Mouse (Mus musculus) left cerebral cortex, postnatal 10 days (tissue): ENCODE results near the gene Tcta. TPM values are rescaled to one million over a fixed set of nuclear protein-coding genes. Genes with fewer than 3 reads are reported as not detected.

Source experiments
- DNase-seq, 2 experiments: peaks; one replicate each; pipeline ENCODE4 v3.0.0; 2021 to 2022; ENCODE audit warnings: low spot score in 2 of 2, mixed read lengths in 1 of 2; ENCODE audit errors: extremely low spot score in 1 of 2
- intact Hi-C: fragments of 180-260 bp; cut with DNase I; formaldehyde crosslinking; loops from one replicate; pipeline ENCODE4 v1.15.1; 2025
- total RNA-seq, 2 experiments: library from RNA; stranded (reverse); gene quantifications; 2 replicates each; pipeline ENCODE4 v1.2.3; 2021

Gene Tcta
- 10 to 100 TPM; 58.0 to 59.3 TPM for total RNA-seq

- intact Hi-C loops, result no loop called here
- peak; percentile 98 to 100 for DNase-seq
Measured at GRCm38 (mm10) chr9:108305629-108306520, at the start of gene Tcta, which contains the start of gene Rhoa. Tcta (minus strand) TSS chr9:108306160. Rhoa (plus strand) TSS chr9:108306129.

DNA sequence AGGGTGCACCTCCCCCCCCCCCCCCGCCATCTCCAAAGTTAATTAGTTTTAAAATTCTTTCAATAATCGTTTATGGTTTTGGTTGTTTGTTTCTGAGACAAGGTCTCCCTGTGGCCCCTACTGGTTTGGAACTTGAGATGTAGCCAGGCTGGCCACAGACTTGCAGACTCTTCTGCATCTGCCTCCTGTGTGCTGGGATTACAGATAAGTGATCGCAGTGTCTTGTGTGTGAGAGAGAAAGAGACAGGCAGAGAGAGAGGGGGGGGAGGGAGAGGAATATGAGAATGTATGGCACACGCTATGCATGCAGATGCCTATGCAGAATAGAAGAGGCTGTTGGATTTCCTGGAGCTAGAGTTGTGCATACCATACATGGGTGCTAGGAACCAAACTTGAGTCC, 43.8 kb upstream of the Tcta start:
- DNase-seq, result no peak
- intact Hi-C loops, result loop anchor here (5.0 kb wide), 1 partner anchor 38 kb away; no protein-coding TSS in a partner anchor

GRCm38 (mm10) chr9:108348290-108348680, 42.3 kb upstream of the Tcta start:
- intact Hi-C loops, result no loop called here
- DNase-seq, result no peak

- DNase-seq, result peak; percentile 81 to 95
- intact Hi-C loops, result no loop called here
Measured at GRCm38 (mm10) chr9:108347540-108348289, 41.8 kb upstream of the Tcta start, which contains the start of gene Usp4. Usp4 (plus strand) TSS chr9:108347853.

DNA sequence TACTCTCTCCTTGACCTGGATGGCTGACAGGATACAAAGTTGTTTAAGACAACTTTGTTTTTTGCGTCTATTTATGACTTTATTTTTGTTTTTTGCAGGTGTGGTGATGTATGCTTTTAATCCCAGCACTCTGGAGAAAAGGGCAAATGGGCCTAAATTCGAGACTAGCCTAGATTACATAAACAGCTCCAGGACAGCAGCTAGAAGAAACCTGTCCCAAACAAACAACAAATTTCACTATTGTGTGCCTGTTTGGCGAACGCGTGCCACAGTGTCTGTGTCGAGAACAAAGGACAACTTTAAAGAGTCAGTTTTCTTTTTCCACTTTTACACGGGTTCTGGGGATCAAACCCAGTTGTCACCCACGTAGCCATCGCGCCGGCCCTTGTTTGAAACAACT, 41.1 kb upstream of the Tcta start:
- no peak for DNase-seq
- intact Hi-C loops, result no loop called here

DNA sequence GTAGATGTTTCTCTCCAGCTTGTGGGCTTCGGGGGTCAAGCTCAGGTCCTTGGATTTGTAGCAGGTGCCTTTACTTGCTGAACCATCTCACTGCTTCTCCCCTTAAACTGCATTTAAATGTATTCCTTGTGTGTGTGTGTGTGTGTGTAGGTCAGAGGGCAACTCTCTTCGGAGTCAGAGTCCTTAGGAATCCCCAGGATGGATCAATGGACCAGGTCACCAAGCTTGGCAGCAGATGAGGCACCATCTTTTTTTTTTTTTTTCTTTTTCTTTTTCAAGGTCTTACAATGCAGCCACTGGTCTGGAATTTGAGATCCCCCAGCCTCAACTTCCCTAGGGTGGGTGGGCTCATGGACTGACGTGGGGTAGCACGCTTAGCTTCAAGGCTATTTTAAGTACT, 38.5 kb upstream of the Tcta start:
- no peak for DNase-seq
- intact Hi-C loops, result no loop called here

DNA sequence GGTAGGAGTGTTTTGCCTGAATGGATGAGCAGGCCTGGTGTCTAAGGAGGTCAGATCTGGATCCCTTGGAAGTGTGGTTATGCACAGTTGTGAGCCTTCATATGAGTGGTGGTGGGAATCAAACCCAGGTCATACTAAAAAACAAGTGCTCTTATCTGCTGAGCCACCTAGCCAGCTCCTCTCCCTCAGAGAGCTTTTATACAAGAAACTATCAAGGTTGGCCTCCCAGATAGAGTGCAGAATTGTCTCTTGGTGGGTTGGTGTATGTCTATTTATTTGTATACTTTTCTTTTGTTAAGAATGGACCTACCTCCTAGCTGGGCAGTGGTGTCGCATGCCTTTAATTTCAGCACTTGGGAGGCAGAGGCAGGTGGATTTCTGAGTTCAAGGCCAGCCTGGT, 37.9 kb upstream of the Tcta start:
- DNase-seq, result no peak
- intact Hi-C loops, result no loop called here

- intact Hi-C loops, result no loop called here
- no peak for DNase-seq
Measured at GRCm38 (mm10) chr9:108343331-108343730, 37.4 kb upstream of the Tcta start.

GRCm38 (mm10) chr9:108342301-108342831, 36.4 kb upstream of the Tcta start:
- DNase-seq, result no peak
- intact Hi-C loops, result no loop called here

- DNase-seq, result no peak
- intact Hi-C loops, result no loop called here
Measured at GRCm38 (mm10) chr9:108341801-108342200, 35.8 kb upstream of the Tcta start.

- intact Hi-C loops, result no loop called here
- no peak for DNase-seq
Measured at GRCm38 (mm10) chr9:108341139-108341475, 35.1 kb upstream of the Tcta start.

GRCm38 (mm10) chr9:108340258-108341138, 34.5 kb upstream of the Tcta start:
- intact Hi-C loops, result no loop called here
- no peak for DNase-seq

GRCm38 (mm10) chr9:108339886-108340257, 33.9 kb upstream of the Tcta start:
- intact Hi-C loops, result no loop called here

GRCm38 (mm10) chr9:108338886-108339781, 33.2 kb upstream of the Tcta start, which contains the start of gene Gpx1:
Gpx1 (plus strand) TSS chr9:108338903.
- intact Hi-C loops, result no loop called here
- DNase-seq, result peak; percentile 83 to 95

More at GRCm38 (mm10) chr9:108339886-108340257, 33.9 kb upstream of the Tcta start:
- no peak for DNase-seq

- DNase-seq, result no peak
Measured at GRCm38 (mm10) chr9:108338551-108338885, 32.6 kb upstream of the Tcta start.

DNA sequence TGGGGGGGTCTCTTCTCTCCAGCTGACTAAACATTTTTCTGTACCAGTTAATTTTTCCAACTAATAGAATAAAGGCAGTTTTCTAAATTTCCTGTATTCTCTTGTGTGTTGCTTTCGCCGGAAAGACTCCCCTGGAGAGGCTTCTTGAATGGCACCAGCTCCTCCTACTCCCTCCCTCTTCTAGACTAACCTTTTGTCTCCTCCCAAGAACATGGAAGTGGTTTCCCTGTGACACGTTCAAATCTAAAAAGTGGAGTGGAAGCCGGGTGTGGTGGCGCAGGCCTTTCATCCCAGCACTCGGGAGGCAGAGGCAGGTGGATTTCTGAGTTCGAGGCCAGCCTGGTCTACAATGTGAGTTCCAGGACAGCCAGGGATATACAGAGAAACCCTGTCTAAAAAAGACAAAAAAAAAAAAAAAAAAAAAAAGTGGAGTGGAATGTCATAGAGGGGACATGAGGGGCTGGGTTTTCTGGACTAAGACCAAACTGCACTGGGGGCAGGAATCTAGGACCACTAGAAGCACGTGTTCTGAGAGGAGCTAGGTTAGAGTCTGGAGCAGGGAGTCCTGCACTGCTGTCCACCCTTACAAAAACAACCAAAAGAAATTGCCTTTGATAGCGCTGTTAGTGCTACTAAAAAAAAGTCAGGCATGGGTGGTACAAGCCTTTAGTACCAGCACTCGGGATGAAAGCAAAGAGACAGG, 32.0 kb upstream of the Tcta start:
- intact Hi-C loops, result no loop called here
- no peak for DNase-seq

More at GRCm38 (mm10) chr9:108338551-108338885, 32.6 kb upstream of the Tcta start:
- intact Hi-C loops, result no loop called here

GRCm38 (mm10) chr9:108325811-108326210, 19.9 kb upstream of the Tcta start:
- DNase-seq, result no peak
- intact Hi-C loops, result no loop called here
